Comparison of ENCODE assay signal across 17 mouse cellular contexts in the genomic region with DNA sequence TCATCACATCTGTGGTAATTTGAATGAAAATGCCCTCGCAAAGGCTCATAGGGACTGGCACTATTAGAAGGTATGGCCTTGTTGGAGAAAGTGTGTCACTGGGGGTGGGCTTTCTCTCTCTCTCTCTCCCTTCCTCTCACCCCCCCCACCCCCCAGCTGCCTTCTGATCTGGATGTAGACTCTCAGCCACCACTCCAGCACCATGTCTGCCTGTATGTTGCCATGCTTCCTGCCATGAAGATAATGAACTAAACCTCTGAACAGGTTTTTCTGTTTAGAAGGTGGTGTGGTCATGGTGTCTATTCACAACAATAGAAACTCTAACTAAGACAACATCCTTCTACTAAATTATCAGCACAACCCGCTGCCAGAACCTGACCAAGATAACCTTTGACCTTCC. TPM values are rescaled to one million over a fixed set of nuclear protein-coding genes. Genes with fewer than 3 reads are reported as not detected.
"Had no signal": no experiment of that assay in that cellular context is flagged by ENCODE, and none has a peak within 500 bp of the region (broad histone marks: within the 10 kb centered on the region; RNA-seq: fewer than 3 reads in every experiment).

No protein-coding gene starts in this region.

- H3K9ac ChIP-seq: limb, embryonic 12.5 days; liver, embryonic 13.5 days; liver, postnatal 0 days; lung, embryonic 15.5 days; midbrain, embryonic 12.5 days; stomach, embryonic 15.5 days had no signal

- ATAC-seq: liver, postnatal 0 days had no signal

- H3K9me3 ChIP-seq: limb, embryonic 12.5 days; liver, embryonic 13.5 days; lung, embryonic 15.5 days; midbrain, embryonic 12.5 days; stomach, embryonic 15.5 days had no signal

- H3K4me2 ChIP-seq: limb, embryonic 12.5 days; liver, embryonic 13.5 days; lung, embryonic 15.5 days; midbrain, embryonic 12.5 days; stomach, embryonic 15.5 days had no signal

- H3K27me3 ChIP-seq: limb, embryonic 12.5 days; liver, embryonic 13.5 days; lung, embryonic 15.5 days; midbrain, embryonic 12.5 days; stomach, embryonic 15.5 days had no signal

- H3K4me3 ChIP-seq: layer of hippocampus, adult 2 months; limb, embryonic 12.5 days; liver, embryonic 13.5 days; lung, embryonic 15.5 days; megakaryocyte, embryonic 14.5 days; midbrain, embryonic 12.5 days; stomach, embryonic 15.5 days had no signal

- H3K27ac ChIP-seq: kidney, postnatal 0 days; layer of hippocampus, adult 2 months; limb, embryonic 12.5 days; liver, embryonic 13.5 days; lung, embryonic 15.5 days; macrophage; midbrain, embryonic 12.5 days; stomach, embryonic 15.5 days had no signal

- H3K4me1 ChIP-seq: limb, embryonic 12.5 days; liver, embryonic 13.5 days; lung, embryonic 15.5 days; megakaryocyte, embryonic 14.5 days; stomach, embryonic 15.5 days had no signal

- DNase-seq: kidney, postnatal 4 days; liver; liver, embryonic 13.5 days; liver, postnatal 0 days; lung, postnatal 14 days; right cerebral cortex, adult 18-20 months; thymus, adult 2 months; thymus, postnatal 25 days had no signal

- H3K36me3 ChIP-seq: limb, embryonic 12.5 days; liver, embryonic 13.5 days; lung, embryonic 15.5 days; midbrain, embryonic 12.5 days; stomach, embryonic 15.5 days had no signal

RNA-seq across cellular contexts. Expression of a gene that starts 48.5 kb away (rescaled TPM):
- polyA plus RNA-seq: lung, embryonic 15.5 days; macrophage; testis, adult 2 months had no signal
